Mouse (Mus musculus): ENCODE data around the gene Mtx1.

- TF ChIP-seq EP300 (optimal IDR thresholded peaks at IDR 0.05) (no peak), CTCF (IDR thresholded peaks at IDR 0.05; ENCODE audit: low read depth) (no peak)
These were observed 36.5 kb downstream of the Mtx1 start for GRCm38 (mm10) chr3:89190436-89190835.

Measured in stomach, postnatal 0 days (tissue).